Mouse (Mus musculus): ENCODE results near the gene Brpf1.

DNA sequence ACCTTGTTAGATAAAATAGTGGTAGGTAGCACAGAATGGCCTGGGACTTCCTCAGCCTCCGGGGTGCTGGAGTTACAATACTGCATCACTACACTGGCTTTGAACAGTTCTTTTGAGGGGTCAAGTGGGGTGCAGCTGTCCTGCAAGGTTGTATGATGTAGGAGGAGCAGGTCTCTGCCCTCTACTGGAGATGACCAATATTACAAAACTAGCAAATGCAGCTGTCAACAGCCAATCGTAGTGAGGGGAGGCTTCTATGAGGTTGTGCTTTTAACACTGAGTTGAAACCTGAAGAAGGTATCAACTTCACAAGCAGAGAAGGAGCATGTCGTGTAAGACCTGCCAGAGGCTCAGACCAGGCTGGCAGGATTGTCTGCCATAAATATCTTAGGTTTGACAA is 4.7 kb upstream of the Brpf1 start:
- TF ChIP-seq CTCF (IDR thresholded peaks at IDR 0.05; ENCODE audit: low read depth) (peak; percentile 72), EP300 (optimal IDR thresholded peaks at IDR 0.05) (no peak)
